Mouse (Mus musculus) stomach, postnatal 0 days (tissue): ENCODE measurements around the gene Prm2.

Source experiments
- CTCF ChIP-seq: IDR thresholded peaks from 2 replicates; pipeline ENCODE4 v1.5.1; 2016; ENCODE audit warnings: antibody characterized with exemption, low read depth, mild to moderate bottlenecking, moderate library complexity
- EP300 ChIP-seq: optimal IDR thresholded peaks from 2 replicates; pipeline ENCODE3; 2016; ENCODE audit warnings: antibody characterized with exemption

- TF ChIP-seq CTCF (no peak), EP300 (no peak)
Observed at GRCm38 (mm10) chr16:10814864-10815263, 18.9 kb upstream of the Prm2 start.
